Mouse (Mus musculus) spleen, adult 2 months (tissue): ENCODE measurements around the gene Drg1. TPM values are rescaled to one million over a fixed set of nuclear protein-coding genes. Genes with fewer than 3 reads are reported as not detected.

Experiments used
- DNase-seq, 2 experiments: peaks; one replicate each; pipeline versions ENCODE4 v3.0.0 to v3.0.0-alpha.2; 2012 to 2021; ENCODE audit warnings: low spot score in 2 of 2, low read depth in 1 of 2
- H3K27ac ChIP-seq: fragments of 200-500 bp; 2 replicates; pipeline ENCODE4 v1.5.1; 2012; ENCODE audit warnings: low read length, inconsistent platforms; ENCODE audit not compliant: insufficient read depth
- H3K27me3 ChIP-seq: fragments of 200-500 bp; 2 replicates; pipeline ENCODE4 v1.6.1; 2012; ENCODE audit warnings: mild to moderate bottlenecking, moderate library complexity, low read length, inconsistent platforms; ENCODE audit not compliant: control insufficient read depth, insufficient read depth
- H3K36me3 ChIP-seq: fragments of 200-500 bp; 2 replicates; pipeline ENCODE4 v1.6.1; 2012; ENCODE audit warnings: mild to moderate bottlenecking, low read length, inconsistent platforms; ENCODE audit not compliant: control insufficient read depth, insufficient read depth
- H3K4me1 ChIP-seq: fragments of 200-500 bp; 2 replicates; pipeline ENCODE4 v1.6.1; 2011; ENCODE audit warnings: inconsistent platforms; ENCODE audit not compliant: control insufficient read depth, insufficient read depth, insufficient read length
- H3K4me3 ChIP-seq: fragments of 200-500 bp; 2 replicates; pipeline ENCODE4 v1.5.1; 2011; ENCODE audit warnings: mild to moderate bottlenecking, inconsistent platforms; ENCODE audit not compliant: insufficient read depth, insufficient read length; ENCODE audit errors: extremely low read depth
- CTCF ChIP-seq: fragments of 200-500 bp; IDR thresholded peaks from 2 replicates; pipeline ENCODE4 v1.5.1; 2011; ENCODE audit warnings: mild to moderate bottlenecking, inconsistent platforms; ENCODE audit not compliant: insufficient read depth, insufficient read length, insufficient replicate concordance; ENCODE audit errors: extremely low read depth
- POLR2A ChIP-seq: fragments of 200-500 bp; IDR thresholded peaks from 2 replicates; pipeline ENCODE4 v1.6.1; 2011; ENCODE audit warnings: low read depth, low read length, inconsistent platforms
- WGBS: fragments of 180-500 bp; shearing (Covaris S2); methylation state at CpG from one replicate; pipeline ENCODE4 v1.1.7; 2018; 5-methylcytosine and 5-hydroxymethylcytosine counted together
- polyA plus RNA-seq: library from polyadenylated mRNA; depleted of rRNA; stranded (reverse); fragments of >200 nt; gene quantifications from 2 replicates; pipeline ENCODE4 v1.2.3, GENCODE M21; 2012

Drg1 gene
- polyA plus RNA-seq, 1 experiment, result 11.1 TPM

DNA sequence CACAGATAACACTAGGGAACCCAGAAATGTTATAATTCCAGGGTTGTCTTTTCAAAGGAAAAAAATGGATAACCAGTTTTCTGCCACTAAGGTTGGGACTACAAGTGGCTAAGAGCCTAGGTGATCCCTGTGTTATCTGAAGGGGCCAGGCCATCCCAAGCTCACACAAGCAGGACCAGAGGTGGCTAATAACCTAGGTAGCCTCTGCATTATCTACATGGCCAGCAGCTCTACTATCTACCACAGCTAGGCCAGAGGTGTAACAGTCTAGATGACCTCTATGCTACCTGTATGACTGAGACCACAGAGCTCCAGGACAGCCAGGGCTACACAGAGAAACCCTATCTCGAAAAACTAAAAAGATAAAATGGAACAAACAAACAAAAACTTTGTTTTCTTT, 6.7 kb downstream of the Drg1 start:
- peaks cover 28% of the 10 kb centered on the region for H3K36me3 ChIP-seq
- WGBS, result 75% methylated on average over 1 of the region's 1 CpGs
- H3K27me3 ChIP-seq, result no peaks in the 10 kb centered on the region
- H3K27ac ChIP-seq, result no peak overlapping the region
- TF ChIP-seq POLR2A (no peak), CTCF (no peak)
- no peaks in the 10 kb centered on the region for H3K4me1 ChIP-seq
- no peak overlapping the region for H3K4me3 ChIP-seq
- no peak for DNase-seq

DNA sequence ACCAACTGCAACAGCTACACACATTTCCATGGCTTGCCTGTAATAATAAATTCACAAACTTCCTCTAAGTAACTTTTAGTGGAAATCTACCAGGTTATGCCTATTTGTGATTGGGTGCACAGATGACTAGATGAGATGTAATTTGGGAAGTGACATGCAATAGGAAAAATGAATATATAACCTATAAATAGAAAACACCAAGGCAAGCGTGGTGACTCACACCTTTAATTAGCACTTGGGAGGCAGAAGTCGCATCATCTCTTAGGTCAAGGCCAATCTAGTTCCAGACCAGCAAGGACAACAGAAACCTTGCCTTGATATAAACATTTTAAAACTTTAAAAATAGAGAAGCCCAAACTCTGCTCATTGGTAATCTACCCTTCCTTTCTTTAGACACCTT, 18.8 kb downstream of the Drg1 start:
- no peaks in the 10 kb centered on the region for H3K27me3 ChIP-seq
- peaks cover 60% of the 10 kb centered on the region for H3K36me3 ChIP-seq
- H3K4me3 ChIP-seq, result no peak overlapping the region
- no peak overlapping the region for H3K27ac ChIP-seq
- DNase-seq, result no peak
- WGBS, result 84% methylated on average over 2 of the region's 2 CpGs
- TF ChIP-seq CTCF (no peak), POLR2A (no peak)
- no peaks in the 10 kb centered on the region for H3K4me1 ChIP-seq

DNA sequence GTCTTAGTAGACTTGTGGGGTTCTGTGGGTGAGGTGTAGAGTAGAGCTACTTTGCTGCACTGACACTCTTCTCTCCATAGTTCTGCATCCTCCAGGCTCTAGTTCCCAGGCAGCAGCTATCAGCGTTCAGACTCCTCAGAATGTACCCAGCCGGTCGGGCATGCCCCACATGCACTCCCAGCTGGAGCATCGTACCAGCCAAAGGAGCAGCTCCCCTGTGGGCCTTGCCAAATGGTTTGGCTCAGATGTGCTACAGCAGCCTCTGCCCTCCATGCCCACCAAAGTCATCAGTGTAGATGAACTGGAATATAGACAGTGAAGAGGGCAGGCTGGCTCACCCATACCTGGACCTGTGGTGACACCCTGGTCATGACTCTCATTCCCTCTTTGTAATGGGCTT, 22.4 kb downstream of the Drg1 start:
- Histone ChIP-seq H3K36me3 (peaks cover 55% of the 10 kb centered on the region), H3K4me1 (no peaks in the 10 kb centered on the region), H3K27me3 (no peaks in the 10 kb centered on the region), H3K4me3 (no peak overlapping the region), H3K27ac (no peak overlapping the region)
- DNase-seq, result no peak
- TF ChIP-seq CTCF (no peak), POLR2A (no peak)
- WGBS, result 90% methylated on average over 4 of the region's 4 CpGs

DNA sequence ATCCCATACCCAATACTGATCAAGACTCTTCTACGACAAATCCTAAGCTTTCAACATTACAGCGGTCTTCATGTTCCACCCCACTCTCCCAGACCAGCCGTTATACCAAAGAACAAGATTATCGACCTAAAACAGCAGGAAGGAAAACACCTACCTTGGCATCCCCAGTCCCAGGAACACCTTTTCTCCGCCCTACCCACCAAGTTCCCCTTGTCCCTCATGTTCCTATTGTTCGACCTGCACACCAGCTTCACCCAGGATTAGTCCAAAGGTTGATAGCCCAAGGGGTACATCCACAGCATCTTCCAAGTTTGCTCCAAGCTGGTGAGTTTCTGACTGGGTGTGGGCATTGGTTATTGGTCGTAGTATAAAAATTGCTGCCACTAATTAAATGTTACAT, 23.8 kb downstream of the Drg1 start:
- peaks cover 49% of the 10 kb centered on the region for H3K36me3 ChIP-seq
- no peaks in the 10 kb centered on the region for H3K4me1 ChIP-seq
- no peak for DNase-seq
- H3K27me3 ChIP-seq, result no peaks in the 10 kb centered on the region
- no peak overlapping the region for H3K27ac ChIP-seq
- 92% methylated on average over 7 of the region's 7 CpGs for WGBS
- no peak overlapping the region for H3K4me3 ChIP-seq
- TF ChIP-seq CTCF (no peak), POLR2A (no peak)

DNA sequence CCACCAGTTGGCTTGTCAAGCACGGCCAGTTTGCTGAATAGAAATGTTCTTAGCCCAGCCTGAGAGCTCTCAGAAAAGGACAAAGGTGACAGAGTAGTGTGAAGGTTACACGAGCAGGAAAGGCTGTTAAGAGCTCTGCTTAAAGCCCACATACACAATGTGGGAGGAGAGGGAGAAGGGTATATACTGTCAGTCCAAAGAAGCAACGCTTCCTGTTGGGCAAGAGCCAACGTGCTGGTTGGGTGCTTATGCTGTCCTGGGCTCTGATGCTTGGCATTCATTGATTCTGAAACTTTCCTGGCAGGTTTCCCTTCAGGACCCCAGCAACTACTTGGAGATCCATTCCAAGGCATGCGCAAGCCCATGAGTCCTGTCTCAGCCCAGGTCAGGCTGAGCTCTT, 30.9 kb downstream of the Drg1 start:
- Histone ChIP-seq H3K36me3 (peaks cover 27% of the 10 kb centered on the region), H3K27ac (no peak overlapping the region), H3K27me3 (no peaks in the 10 kb centered on the region), H3K4me1 (no peaks in the 10 kb centered on the region), H3K4me3 (no peak overlapping the region)
- 82% methylated on average over 5 of the region's 5 CpGs for WGBS
- TF ChIP-seq CTCF (no peak), POLR2A (no peak)
- DNase-seq, result no peak

DNA sequence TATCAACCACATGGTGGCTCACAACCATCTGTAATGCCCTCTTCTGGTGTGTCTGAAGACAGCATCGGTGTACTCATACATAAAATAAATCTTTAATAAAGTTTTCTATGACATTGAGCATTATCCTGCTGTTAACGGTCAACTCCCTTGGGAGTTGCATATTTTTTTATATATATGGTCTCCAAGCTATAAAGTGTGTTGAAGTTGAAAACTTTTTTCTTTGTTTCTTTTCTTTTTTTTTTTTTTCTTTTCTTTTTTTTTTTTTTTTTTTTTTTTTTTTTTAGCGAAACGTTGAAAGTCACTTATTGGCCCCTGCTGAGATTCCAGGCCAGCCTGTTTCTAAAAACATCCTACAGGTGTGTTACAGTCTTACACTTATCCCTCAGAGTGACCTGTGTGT, 32.5 kb downstream of the Drg1 start:
- DNase-seq, result no peak
- Histone ChIP-seq H3K4me1 (no peaks in the 10 kb centered on the region), H3K27ac (no peak overlapping the region), H3K4me3 (no peak overlapping the region), H3K36me3 (peaks cover 34% of the 10 kb centered on the region), H3K27me3 (no peaks in the 10 kb centered on the region)
- 96% methylated on average over 4 of the region's 4 CpGs for WGBS
- TF ChIP-seq CTCF (no peak), POLR2A (no peak)

DNA sequence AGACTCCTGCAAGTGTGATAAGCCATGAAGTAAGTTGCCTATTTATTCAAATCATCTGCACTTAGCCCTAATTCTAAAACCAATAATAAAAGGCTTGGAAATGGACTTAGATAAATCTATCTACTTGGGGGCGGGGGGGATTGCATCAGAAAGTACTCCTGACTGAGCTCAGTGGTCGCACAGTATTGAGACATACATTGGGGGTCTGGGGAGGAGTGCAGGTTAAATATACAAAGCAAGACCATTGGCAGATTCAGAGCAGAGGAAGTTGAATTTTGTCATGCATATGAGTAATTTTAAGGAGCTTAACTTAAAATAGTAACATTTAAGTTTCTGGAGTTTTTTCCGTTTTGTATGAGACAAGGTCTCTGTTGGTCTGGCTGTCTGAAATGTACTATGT, 34.0 kb downstream of the Drg1 start:
- Histone ChIP-seq H3K36me3 (peaks cover 34% of the 10 kb centered on the region), H3K27me3 (no peaks in the 10 kb centered on the region), H3K4me3 (no peak overlapping the region), H3K27ac (no peak overlapping the region), H3K4me1 (no peaks in the 10 kb centered on the region)
- TF ChIP-seq POLR2A (no peak), CTCF (no peak)
- DNase-seq, result no peak
- whole genome bisulfite sequencing, result 86% methylated on average over 3 of the region's 3 CpGs
